Mouse (Mus musculus): ENCODE data around the gene Megf11. TPM values are rescaled to one million over a fixed set of nuclear protein-coding genes. Genes with fewer than 3 reads are reported as not detected.

The Megf11 gene
- polyA plus RNA-seq, 1 experiment from 2014 or later, result 0.97 TPM

DNA sequence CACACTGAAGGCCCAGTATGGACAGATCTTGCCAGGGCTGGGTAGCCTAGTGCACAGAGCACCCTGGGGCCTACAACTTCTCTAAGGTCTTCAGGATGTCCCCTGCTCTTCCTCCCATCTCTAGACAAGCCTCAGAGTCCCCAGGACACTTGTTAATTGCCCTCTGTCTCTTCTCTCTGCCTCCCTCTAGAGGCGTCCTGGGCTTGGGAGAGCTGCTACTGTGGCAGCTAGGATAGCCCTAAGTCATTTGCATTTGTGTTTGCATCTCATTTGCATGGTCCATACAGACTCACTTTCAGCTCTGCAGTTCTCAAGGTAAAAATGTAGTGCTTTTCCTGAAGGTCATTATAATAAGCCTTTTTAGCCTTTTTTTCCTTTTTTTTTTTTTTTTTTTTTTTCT is 11.7 kb downstream of the Megf11 start:
- no peaks in the 10 kb centered on the region for H3K9me3 ChIP-seq
- no peak for ATAC-seq (ENCODE audit: insufficient number of reproducible peaks, insufficient read depth, low FRiP score, low TSS enrichment, low read depth)
- 0 out of 2 replicates have a peak, but pooled peaks cover 5% of the 10 kb centered on the region for H3K4me1 ChIP-seq (replicated peaks)
- H3K27me3 ChIP-seq, result peaks cover 12% of the 10 kb centered on the region; the same call in 1 of the 2 replicates
- no peak overlapping the region for H3K27ac ChIP-seq
- no peak overlapping the region for H3K9ac ChIP-seq (replicated peaks)
- H3K36me3 ChIP-seq, result no peaks in the 10 kb centered on the region
- H3K4me2 ChIP-seq, result no peak overlapping the region
- no peak overlapping the region for H3K4me3 ChIP-seq (replicated peaks)
- WGBS, result 7% methylated on average over 1 of the region's 1 CpGs

DNA sequence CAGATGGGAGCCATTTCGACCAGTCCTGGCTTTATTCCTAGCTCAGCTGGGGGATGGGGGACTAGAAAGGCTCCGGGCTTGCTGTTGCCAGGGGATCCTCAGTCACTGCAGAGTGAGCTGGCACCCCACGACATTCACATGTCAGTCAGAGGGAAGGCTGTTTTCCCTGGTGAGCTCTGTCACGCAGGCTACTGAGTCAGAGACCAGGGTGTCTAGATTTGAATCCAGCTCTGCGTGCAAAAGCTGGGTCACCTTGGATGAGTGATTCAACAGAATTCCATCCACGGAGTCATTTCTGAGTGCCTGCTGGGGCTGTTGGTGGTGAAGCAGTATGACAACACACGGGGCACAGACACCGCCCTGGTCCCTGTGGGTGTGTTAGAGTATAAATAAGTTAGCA is 13.7 kb downstream of the Megf11 start:
- H3K4me2 ChIP-seq, result no peak overlapping the region
- H3K4me1 ChIP-seq (replicated peaks), result peaks cover 14% of the 10 kb centered on the region; the same call in 1 of the 2 replicates
- H3K27me3 ChIP-seq, result peaks cover 8% of the 10 kb centered on the region; the same call in 1 of the 2 replicates
- 75% methylated on average over 8 of the region's 8 CpGs for WGBS
- H3K9me3 ChIP-seq, result no peaks in the 10 kb centered on the region
- H3K4me3 ChIP-seq (replicated peaks), result no peak overlapping the region
- H3K27ac ChIP-seq, result no peak overlapping the region
- H3K9ac ChIP-seq (replicated peaks), result no peak overlapping the region
- no peak for ATAC-seq (ENCODE audit: insufficient number of reproducible peaks, insufficient read depth, low FRiP score, low TSS enrichment, low read depth)
- H3K36me3 ChIP-seq, result no peaks in the 10 kb centered on the region

DNA sequence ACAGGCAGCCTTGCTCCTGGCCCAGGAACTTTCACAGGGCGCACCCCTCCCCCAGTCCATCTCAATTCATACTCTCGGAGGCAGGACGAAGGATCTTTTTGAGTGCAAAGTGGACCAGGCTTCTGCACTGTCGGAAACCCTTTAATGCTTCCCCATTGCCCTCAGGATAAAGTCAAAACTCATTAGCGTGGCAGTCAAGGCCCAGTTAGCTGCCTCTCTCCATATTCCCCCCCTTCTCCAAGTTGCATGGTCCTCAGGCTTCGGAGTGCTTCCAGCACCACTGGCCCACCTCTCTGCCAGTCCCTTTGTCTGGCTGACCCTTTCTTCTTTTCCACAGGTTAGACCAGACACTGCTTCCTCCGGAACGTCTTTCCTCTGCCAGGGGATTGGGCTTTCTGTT is 16.7 kb downstream of the Megf11 start:
- H3K4me3 ChIP-seq (replicated peaks), result no peak overlapping the region
- H3K9me3 ChIP-seq, result no peaks in the 10 kb centered on the region
- no peak for ATAC-seq (ENCODE audit: insufficient number of reproducible peaks, insufficient read depth, low FRiP score, low TSS enrichment, low read depth)
- peaks cover 9% of the 10 kb centered on the region; the same call in 1 of the 2 replicates for H3K27me3 ChIP-seq
- H3K27ac ChIP-seq, result no peak overlapping the region
- H3K4me2 ChIP-seq, result no peak overlapping the region
- 53% methylated on average over 8 of the region's 8 CpGs for WGBS
- no peaks in the 10 kb centered on the region for H3K36me3 ChIP-seq
- H3K9ac ChIP-seq (replicated peaks), result no peak overlapping the region
- peaks cover 13% of the 10 kb centered on the region for H3K4me1 ChIP-seq (replicated peaks)

DNA sequence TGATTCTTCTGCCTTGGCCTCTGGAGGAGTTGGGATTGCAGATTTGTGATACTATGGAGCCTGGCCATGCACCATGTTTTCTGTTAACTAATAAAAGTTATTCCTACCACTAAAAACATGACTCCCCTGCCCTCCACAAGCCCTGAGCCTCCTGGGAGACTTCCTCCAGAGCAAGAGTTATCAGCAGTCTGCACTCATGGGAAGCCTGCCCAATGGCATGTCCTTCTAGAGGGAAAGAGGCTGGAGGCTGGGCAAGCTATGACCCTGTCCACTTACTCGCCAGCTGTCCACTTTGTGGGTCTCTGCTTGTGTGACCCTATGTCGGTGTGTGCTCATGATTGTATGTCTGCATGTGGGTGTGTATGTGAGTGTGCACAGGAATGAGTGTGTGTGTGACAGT is 21.4 kb downstream of the Megf11 start:
- Histone ChIP-seq H3K36me3 (no peaks in the 10 kb centered on the region), H3K4me2 (no peak overlapping the region), H3K27me3 (peaks cover 14% of the 10 kb centered on the region; the same call in 1 of the 2 replicates), H3K9ac (replicated peaks) (no peak overlapping the region), H3K9me3 (no peaks in the 10 kb centered on the region), H3K27ac (no peak overlapping the region), H3K4me3 (replicated peaks) (no peak overlapping the region), H3K4me1 (replicated peaks) (peaks cover 32% of the 10 kb centered on the region)
- no peak for ATAC-seq (ENCODE audit: insufficient number of reproducible peaks, insufficient read depth, low FRiP score, low TSS enrichment, low read depth)
- 54% methylated on average over 2 of the region's 2 CpGs for WGBS

DNA sequence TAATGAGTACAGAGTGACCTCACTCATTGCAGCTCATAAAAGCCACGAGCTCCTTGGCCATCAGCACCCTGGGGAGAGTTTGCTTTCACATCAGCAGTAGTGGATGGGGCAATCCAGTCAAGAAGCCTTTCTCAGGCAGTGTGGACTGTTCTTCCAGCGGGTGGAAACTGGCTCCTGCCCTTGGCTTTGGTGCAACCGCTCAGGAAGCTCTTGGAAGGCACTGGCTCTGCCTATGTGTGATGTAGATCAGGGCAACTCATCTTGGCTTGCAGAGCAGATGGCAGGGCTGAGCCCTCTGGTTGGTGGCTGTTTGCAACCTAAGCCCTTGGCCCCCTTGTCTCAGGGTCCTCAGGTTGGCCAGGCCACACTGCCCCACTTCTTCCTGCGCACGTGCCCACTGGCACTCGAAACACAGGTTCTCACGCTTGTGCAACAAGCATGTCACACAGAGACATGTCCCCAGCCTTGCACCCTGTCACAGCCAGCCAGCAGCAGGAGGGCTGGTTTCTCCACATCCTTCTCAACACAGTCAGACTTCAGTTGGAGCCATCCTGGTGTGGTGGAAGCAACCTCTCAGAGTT is 22.1 kb downstream of the Megf11 start:
- H3K9ac ChIP-seq (replicated peaks), result no peak overlapping the region
- WGBS, result 74% methylated on average over 7 of the region's 7 CpGs

DNA sequence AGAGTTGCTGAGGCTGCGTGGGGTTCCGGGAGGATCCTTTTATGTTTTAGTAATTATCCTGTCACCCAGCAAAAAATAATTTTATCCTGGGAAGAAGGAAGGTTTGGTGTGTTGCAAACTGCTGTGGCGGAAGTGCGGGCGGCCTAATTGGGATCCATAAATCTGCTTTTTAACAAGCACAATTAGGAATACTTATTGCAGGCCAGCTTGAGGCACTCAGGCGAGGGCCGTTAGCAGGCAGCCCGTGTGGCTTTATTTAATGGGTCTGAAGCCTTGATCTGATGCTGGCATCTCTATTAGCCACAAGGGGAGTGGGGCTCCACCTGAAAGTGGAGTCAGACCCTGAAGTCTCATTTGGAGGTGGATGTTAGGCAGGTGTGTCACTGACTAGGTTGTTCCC is 23.4 kb downstream of the Megf11 start:
- no peak overlapping the region for H3K9ac ChIP-seq (replicated peaks)
- no peak for ATAC-seq (ENCODE audit: insufficient number of reproducible peaks, insufficient read depth, low FRiP score, low TSS enrichment, low read depth)
- WGBS, result 12% methylated on average over 8 of the region's 8 CpGs
- no peak overlapping the region for H3K4me3 ChIP-seq (replicated peaks)
- no peaks in the 10 kb centered on the region for H3K36me3 ChIP-seq
- no peaks in the 10 kb centered on the region for H3K9me3 ChIP-seq
- no peak overlapping the region for H3K27ac ChIP-seq
- no peak overlapping the region for H3K4me2 ChIP-seq
- H3K4me1 ChIP-seq (replicated peaks), result peaks cover 24% of the 10 kb centered on the region
- peaks cover 13% of the 10 kb centered on the region; the same call in 1 of the 2 replicates for H3K27me3 ChIP-seq

More for the DNA sequence above, 22.1 kb downstream of the Megf11 start:
- H3K4me2 ChIP-seq, result no peak overlapping the region
- peaks cover 13% of the 10 kb centered on the region; the same call in 1 of the 2 replicates for H3K27me3 ChIP-seq
- H3K36me3 ChIP-seq, result no peaks in the 10 kb centered on the region
- no peak for ATAC-seq (ENCODE audit: insufficient number of reproducible peaks, insufficient read depth, low FRiP score, low TSS enrichment, low read depth)
- H3K27ac ChIP-seq, result no peak overlapping the region
- H3K4me3 ChIP-seq (replicated peaks), result no peak overlapping the region
- H3K4me1 ChIP-seq (replicated peaks), result peaks cover 30% of the 10 kb centered on the region
- H3K9me3 ChIP-seq, result no peaks in the 10 kb centered on the region

DNA sequence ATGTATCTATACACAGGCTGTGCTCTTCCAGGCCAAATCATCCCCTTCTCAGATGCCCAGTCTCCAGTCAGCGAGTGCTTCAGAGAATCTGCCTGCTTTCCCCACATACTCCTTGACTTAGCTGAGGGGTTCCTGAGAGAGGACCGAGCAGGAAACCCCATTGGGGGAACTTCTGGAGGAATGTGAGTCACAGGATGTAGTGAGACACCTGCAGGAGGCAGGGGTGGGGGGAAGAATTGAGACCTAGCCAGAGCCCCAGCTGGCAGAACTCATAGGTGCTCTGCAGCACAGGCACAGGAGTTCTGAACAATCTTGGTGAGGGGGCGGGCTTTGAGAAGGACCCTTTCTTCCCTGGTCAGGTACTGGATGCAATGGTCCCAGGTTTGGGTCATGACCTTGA is 35.0 kb downstream of the Megf11 start:
- no peak for ATAC-seq (ENCODE audit: insufficient number of reproducible peaks, insufficient read depth, low FRiP score, low TSS enrichment, low read depth)
- 86% methylated on average over 3 of the region's 3 CpGs for WGBS
- H3K27me3 ChIP-seq, result 0 out of 2 replicates have a peak, but pooled peaks cover 3% of the 10 kb centered on the region
- H3K4me1 ChIP-seq (replicated peaks), result no peaks in the 10 kb centered on the region
- no peaks in the 10 kb centered on the region for H3K36me3 ChIP-seq
- no peak overlapping the region for H3K9ac ChIP-seq (replicated peaks)
- no peak overlapping the region for H3K4me3 ChIP-seq (replicated peaks)
- no peak overlapping the region for H3K4me2 ChIP-seq
- no peaks in the 10 kb centered on the region for H3K9me3 ChIP-seq
- no peak overlapping the region for H3K27ac ChIP-seq

DNA sequence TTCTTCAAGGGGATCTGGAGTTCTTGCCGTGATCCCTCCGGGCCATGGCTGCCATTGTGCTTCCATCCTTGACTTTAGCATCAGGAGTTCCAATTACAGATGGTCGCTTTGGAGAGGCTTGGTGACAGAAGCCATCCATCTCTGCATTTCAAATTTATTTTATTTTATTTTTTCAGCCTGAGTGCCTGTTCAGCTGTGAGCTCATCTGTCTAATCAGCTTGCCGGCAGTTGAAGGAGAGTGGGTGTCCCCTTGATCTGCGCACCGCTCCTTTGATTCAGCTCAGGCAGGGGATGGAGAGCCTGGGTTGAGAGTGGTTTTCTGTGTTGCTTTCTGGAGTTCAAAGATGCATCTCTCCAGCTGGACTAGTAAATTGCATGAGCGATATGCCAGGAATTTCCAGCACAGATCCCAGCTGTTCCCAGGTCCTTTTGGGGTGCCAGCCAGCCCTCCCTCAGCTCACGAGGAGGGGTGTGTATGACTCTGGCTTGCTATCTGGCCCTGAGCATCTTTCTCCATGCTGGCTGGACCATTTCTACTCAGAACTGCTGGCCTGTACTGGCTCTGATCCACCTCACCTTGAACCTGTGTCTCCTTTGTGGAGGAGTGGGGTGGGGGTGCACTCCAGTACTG is 36.7 kb downstream of the Megf11 start:
- H3K9ac ChIP-seq (replicated peaks), result no peak overlapping the region
- H3K9me3 ChIP-seq, result no peaks in the 10 kb centered on the region
- 0 out of 2 replicates have a peak, but pooled peaks cover 3% of the 10 kb centered on the region for H3K27me3 ChIP-seq
- 88% methylated on average over 8 of the region's 8 CpGs for WGBS
- no peak for ATAC-seq (ENCODE audit: insufficient number of reproducible peaks, insufficient read depth, low FRiP score, low TSS enrichment, low read depth)
- H3K27ac ChIP-seq, result no peak overlapping the region
- no peaks in the 10 kb centered on the region for H3K4me1 ChIP-seq (replicated peaks)
- no peak overlapping the region for H3K4me2 ChIP-seq
- no peak overlapping the region for H3K4me3 ChIP-seq (replicated peaks)
- no peaks in the 10 kb centered on the region for H3K36me3 ChIP-seq

DNA sequence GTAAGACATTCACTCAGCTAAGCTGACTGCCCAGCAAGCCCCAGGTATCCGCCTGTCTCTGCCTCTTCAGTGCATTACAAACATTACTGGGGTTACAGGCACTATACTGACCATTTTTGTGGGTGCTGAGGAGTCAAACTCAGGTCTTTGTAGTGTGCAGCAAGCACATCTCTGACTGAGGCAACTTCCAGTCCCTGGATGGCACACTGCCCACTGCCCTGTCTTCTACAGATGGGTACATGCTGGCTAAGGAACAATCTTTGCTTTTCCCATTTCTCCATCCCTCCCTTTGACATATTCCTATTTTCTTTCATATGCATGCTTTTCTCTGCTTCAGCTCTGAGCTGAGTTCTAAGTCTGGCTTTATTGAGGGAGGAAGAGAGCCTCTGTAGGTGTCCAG is 38.5 kb downstream of the Megf11 start:
- H3K9ac ChIP-seq (replicated peaks), result no peak overlapping the region
- no peaks in the 10 kb centered on the region for H3K4me1 ChIP-seq (replicated peaks)
- no peak overlapping the region for H3K4me2 ChIP-seq
- no peak for ATAC-seq (ENCODE audit: insufficient number of reproducible peaks, insufficient read depth, low FRiP score, low TSS enrichment, low read depth)
- H3K27me3 ChIP-seq, result 0 out of 2 replicates have a peak, but pooled peaks cover 3% of the 10 kb centered on the region
- H3K27ac ChIP-seq, result no peak overlapping the region
- no peaks in the 10 kb centered on the region for H3K36me3 ChIP-seq
- 95% methylated on average over 1 of the region's 1 CpGs for WGBS
- H3K4me3 ChIP-seq (replicated peaks), result no peak overlapping the region
- H3K9me3 ChIP-seq, result no peaks in the 10 kb centered on the region

DNA sequence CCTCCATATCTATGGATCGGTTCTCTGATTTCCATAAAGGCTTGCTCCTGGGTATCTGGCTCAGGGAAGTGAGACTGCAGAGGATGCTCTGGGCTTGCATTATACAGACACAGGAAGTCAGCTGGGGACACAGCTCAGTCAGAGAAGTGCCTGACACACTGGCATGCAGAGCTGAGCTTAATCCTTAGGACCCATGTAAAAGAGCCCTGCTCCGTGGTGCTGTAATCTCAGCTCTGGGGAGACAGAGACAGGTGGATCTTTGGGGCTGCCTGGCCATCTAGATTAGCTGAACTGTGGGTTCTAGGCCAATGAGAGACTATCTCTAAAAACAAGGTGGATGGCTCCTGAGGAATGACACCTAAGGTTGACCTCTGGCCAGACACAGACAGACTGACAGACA is 50.7 kb downstream of the Megf11 start:
- no peak overlapping the region for H3K27ac ChIP-seq
- no peak for ATAC-seq (ENCODE audit: insufficient number of reproducible peaks, insufficient read depth, low FRiP score, low TSS enrichment, low read depth)
- WGBS, result 75% methylated on average over 2 of the region's 2 CpGs
- no peak overlapping the region for H3K4me2 ChIP-seq
- no peaks in the 10 kb centered on the region for H3K27me3 ChIP-seq
- H3K36me3 ChIP-seq, result no peaks in the 10 kb centered on the region
- H3K9ac ChIP-seq (replicated peaks), result no peak overlapping the region
- H3K4me3 ChIP-seq (replicated peaks), result no peak overlapping the region
- no peaks in the 10 kb centered on the region for H3K4me1 ChIP-seq (replicated peaks)
- no peaks in the 10 kb centered on the region for H3K9me3 ChIP-seq

DNA sequence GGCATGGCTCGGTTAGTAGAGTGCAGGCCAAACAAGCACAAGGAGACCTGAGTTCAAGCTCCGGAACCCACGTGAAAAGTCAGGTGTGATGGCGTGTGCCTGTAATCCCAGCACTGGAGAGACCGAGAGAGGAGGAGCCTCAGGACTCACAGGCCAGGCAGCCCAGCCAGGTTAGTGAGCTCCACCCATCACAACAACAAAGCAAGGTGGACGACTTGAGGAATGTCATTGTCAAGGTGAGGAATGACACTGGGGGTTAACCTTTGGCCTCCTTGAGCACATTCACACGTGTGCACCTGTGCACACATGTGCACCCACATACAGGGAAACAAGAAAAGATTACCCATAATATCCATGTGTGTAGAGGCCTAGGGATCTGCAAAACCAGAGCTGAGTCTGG is 54.7 kb downstream of the Megf11 start:
- Histone ChIP-seq H3K4me3 (replicated peaks) (no peak overlapping the region), H3K4me2 (no peak overlapping the region), H3K4me1 (replicated peaks) (no peaks in the 10 kb centered on the region), H3K9ac (replicated peaks) (no peak overlapping the region), H3K36me3 (no peaks in the 10 kb centered on the region), H3K27ac (no peak overlapping the region), H3K27me3 (no peaks in the 10 kb centered on the region), H3K9me3 (no peaks in the 10 kb centered on the region)
- WGBS, result 82% methylated on average over 7 of the region's 7 CpGs
- ATAC-seq (ENCODE audit: insufficient number of reproducible peaks, insufficient read depth, low FRiP score, low TSS enrichment, low read depth), result no peak

DNA sequence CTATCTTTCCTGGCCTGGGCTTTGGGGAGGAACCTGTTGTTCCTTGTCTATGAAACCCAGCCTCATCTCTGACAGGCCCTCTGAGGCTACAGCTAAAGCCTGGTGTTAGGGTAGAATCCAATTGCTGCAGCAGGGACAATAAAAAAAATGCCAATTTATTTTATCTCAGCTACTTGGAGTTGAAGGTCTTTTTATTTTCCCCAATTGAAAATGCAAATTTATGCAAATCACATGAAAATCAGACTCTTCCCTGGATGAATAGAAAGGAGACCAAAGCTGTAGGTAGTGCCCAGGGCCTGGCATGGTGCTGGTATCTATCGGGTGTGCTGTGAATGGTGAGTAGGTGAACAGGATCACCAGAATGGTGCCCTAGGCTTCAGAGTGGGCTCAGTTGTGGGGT is 60.6 kb downstream of the Megf11 start:
- ATAC-seq (ENCODE audit: insufficient number of reproducible peaks, insufficient read depth, low FRiP score, low TSS enrichment, low read depth), result no peak
- WGBS, result 95% methylated on average over 1 of the region's 1 CpGs
- Histone ChIP-seq H3K27ac (no peak overlapping the region), H3K9ac (replicated peaks) (no peak overlapping the region), H3K4me1 (replicated peaks) (peaks cover 14% of the 10 kb centered on the region), H3K9me3 (no peaks in the 10 kb centered on the region), H3K36me3 (no peaks in the 10 kb centered on the region), H3K4me3 (replicated peaks) (no peak overlapping the region), H3K27me3 (no peaks in the 10 kb centered on the region), H3K4me2 (no peak overlapping the region)

All from limb, embryonic 12.5 days (tissue).